Mouse (Mus musculus) liver, embryonic 14.5 days (tissue): ENCODE results near the gene Lrtm2.
A peak's percentile ranks its signal among the peaks of the same experiment; 100 is the strongest.

Source experiments
- CTCF ChIP-seq: IDR thresholded peaks from 2 replicates; pipeline ENCODE4 v1.5.1; 2016; ENCODE audit warnings: antibody characterized with exemption, low read depth, control low read depth
- EP300 ChIP-seq: IDR thresholded peaks from 2 replicates; pipeline ENCODE4 v1.6.1; 2016; ENCODE audit warnings: antibody characterized with exemption, low read depth

DNA sequence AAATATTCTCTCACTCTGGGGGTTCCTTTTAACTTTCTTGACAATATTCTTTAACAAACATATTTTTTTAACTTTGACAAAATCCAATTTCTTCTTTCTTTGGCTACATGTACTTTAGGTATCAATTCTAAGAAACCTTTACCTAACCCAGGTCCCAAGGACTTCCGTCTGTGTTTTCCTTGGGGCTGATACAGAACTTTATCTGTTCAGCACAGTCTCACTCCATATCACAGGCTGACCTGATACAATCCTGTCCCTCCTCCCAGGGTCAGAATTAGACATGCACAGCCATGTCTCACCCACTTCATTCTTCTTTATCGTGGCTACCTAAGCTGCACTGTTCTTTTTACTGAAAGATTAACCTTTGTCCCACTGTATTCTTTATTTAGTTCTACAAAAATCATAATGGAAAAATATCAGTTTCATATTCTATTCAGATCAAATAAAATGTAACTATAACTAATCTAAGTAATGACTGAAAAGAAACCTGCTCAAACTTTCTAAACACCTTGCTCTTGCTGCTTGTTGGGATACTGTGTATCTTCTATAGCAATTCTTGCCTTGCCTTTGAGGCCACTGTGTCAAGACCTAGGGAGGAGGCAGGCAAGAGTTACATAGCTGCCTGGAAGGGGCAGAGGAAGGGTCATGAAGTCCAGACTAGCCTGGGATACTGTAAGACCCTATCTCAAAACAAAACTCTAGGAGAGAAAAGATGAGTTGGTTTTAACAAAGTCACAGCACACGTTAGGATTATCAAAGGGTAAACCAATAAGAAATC, 30.5 kb upstream of the Lrtm2 start:
- TF ChIP-seq CTCF (no peak), EP300 (peak; percentile 90)
